Mouse (Mus musculus) gastrocnemius, postnatal 4 days (tissue): ENCODE data around the gene Sgta. TPM values are rescaled to one million over a fixed set of nuclear protein-coding genes. Genes with fewer than 3 reads are reported as not detected.
"Not testable (repeated sequence)": the region's sequence is repeated elsewhere in the genome, so short reads cannot be mapped to it uniquely, and the experiment has no call there.

Source experiments
- DNase-seq, 2 experiments: peaks; one replicate each; pipeline ENCODE4 v3.0.0; 2021 to 2022; ENCODE audit warnings: low spot score in 2 of 2, mixed read lengths in 2 of 2
- total RNA-seq, 2 experiments: library from RNA; stranded (reverse); gene quantifications; 2 replicates each; pipeline ENCODE4 v1.2.3; 2021

Sgta gene
- total RNA-seq, 2 experiments from 2014 or later = 98.0 to 100 TPM

GRCm38 (mm10) chr10:81062710-81063109, 2.7 kb upstream of the Sgta start:
- DNase-seq = no peak

- no peak for DNase-seq
Observed at GRCm38 (mm10) chr10:81058896-81059295, 1.1 kb downstream of the Sgta start.

GRCm38 (mm10) chr10:81057406-81058130, 2.4 kb downstream of the Sgta start:
- no peak for DNase-seq

GRCm38 (mm10) chr10:81055802-81056340, 4.1 kb downstream of the Sgta start:
- DNase-seq = not testable (repeated sequence)

GRCm38 (mm10) chr10:81055169-81055568, 4.8 kb downstream of the Sgta start:
- DNase-seq = no peak

GRCm38 (mm10) chr10:81052577-81052976, 7.4 kb downstream of the Sgta start:
- DNase-seq = no peak

GRCm38 (mm10) chr10:81051133-81051532, 8.8 kb downstream of the Sgta start:
- no peak for DNase-seq

GRCm38 (mm10) chr10:81050645-81051044, 9.3 kb downstream of the Sgta start:
- no peak for DNase-seq

- DNase-seq = not testable (repeated sequence)
Observed at GRCm38 (mm10) chr10:81045246-81045645, 14.7 kb downstream of the Sgta start.

GRCm38 (mm10) chr10:81041458-81042175, 18.4 kb downstream of the Sgta start:
- DNase-seq = peak in 1 of 2 experiments; percentile 69

- peak; percentile 93 to 98 for DNase-seq
Observed at GRCm38 (mm10) chr10:81036988-81037580, 22.9 kb downstream of the Sgta start, which contains the start of gene Slc39a3. Slc39a3 (minus strand) TSS chr10:81037426.

GRCm38 (mm10) chr10:81036251-81036650, 23.7 kb downstream of the Sgta start:
- DNase-seq = no peak

GRCm38 (mm10) chr10:81033586-81033985, 26.4 kb downstream of the Sgta start:
- no peak for DNase-seq

GRCm38 (mm10) chr10:81029031-81029430, 30.9 kb downstream of the Sgta start:
- DNase-seq = no peak

- no peak for DNase-seq
Observed at GRCm38 (mm10) chr10:81028219-81028618, 31.8 kb downstream of the Sgta start.

- no peak for DNase-seq
Observed at GRCm38 (mm10) chr10:81027331-81027730, 32.6 kb downstream of the Sgta start.

- DNase-seq = no peak
Observed at GRCm38 (mm10) chr10:81026857-81027256, 33.1 kb downstream of the Sgta start.

GRCm38 (mm10) chr10:81025639-81026275, 34.2 kb downstream of the Sgta start, which contains the start of gene Diras1:
Diras1 (minus strand) TSS chr10:81025662.
- no peak for DNase-seq

- no peak for DNase-seq
Observed at GRCm38 (mm10) chr10:81025047-81025621, 34.8 kb downstream of the Sgta start.

- no peak for DNase-seq
Observed at GRCm38 (mm10) chr10:81024346-81024937, 35.5 kb downstream of the Sgta start.
